Mouse (Mus musculus) 416B (cell line): ENCODE data around the gene Kdm2b.

Experiments used
- DNase-seq: peaks from one replicate; pipeline ENCODE4 v3.0.0; 2011; ENCODE audit warnings: low read depth

Gene Kdm2b

GRCm38 (mm10) chr5:122989551-122990330 is at the start of gene Kdm2b:
Kdm2b (minus strand) TSS chr5:122989823.
- DNase-seq, result peak; percentile 60

GRCm38 (mm10) chr5:123039120-123039752 is 49.6 kb upstream of the Kdm2b start:
- DNase-seq, result peak; percentile 92

- peak; percentile 37 for DNase-seq
Measured at GRCm38 (mm10) chr5:123038115-123038514, 48.5 kb upstream of the Kdm2b start.

- peak; percentile 28 for DNase-seq
Measured at GRCm38 (mm10) chr5:123035564-123035963, 45.9 kb upstream of the Kdm2b start.

- no peak for DNase-seq
Measured at GRCm38 (mm10) chr5:123035089-123035488, 45.5 kb upstream of the Kdm2b start.

GRCm38 (mm10) chr5:123033646-123034160 is 44.1 kb upstream of the Kdm2b start:
- no peak for DNase-seq

- no peak for DNase-seq
Measured at GRCm38 (mm10) chr5:123031312-123031711, 41.7 kb upstream of the Kdm2b start.

- no peak for DNase-seq
Measured at GRCm38 (mm10) chr5:123029729-123030128, 40.1 kb upstream of the Kdm2b start.

GRCm38 (mm10) chr5:123027436-123027835 is 37.8 kb upstream of the Kdm2b start:
- peak; percentile 54 for DNase-seq

GRCm38 (mm10) chr5:123026414-123026813 is 36.8 kb upstream of the Kdm2b start:
- DNase-seq, result no peak

- peak; percentile 71 for DNase-seq
Measured at GRCm38 (mm10) chr5:123024965-123025573, 35.4 kb upstream of the Kdm2b start.

GRCm38 (mm10) chr5:123024312-123024711 is 34.7 kb upstream of the Kdm2b start:
- no peak for DNase-seq

GRCm38 (mm10) chr5:123023049-123023448 is 33.4 kb upstream of the Kdm2b start:
- DNase-seq, result peak; percentile 35

- no peak for DNase-seq
Measured at GRCm38 (mm10) chr5:123021438-123021837, 31.8 kb upstream of the Kdm2b start.

- DNase-seq, result peak; percentile 76
Measured at GRCm38 (mm10) chr5:123020426-123020825, 30.8 kb upstream of the Kdm2b start.

- DNase-seq, result peak; percentile 97
Measured at GRCm38 (mm10) chr5:123019336-123020016, 29.9 kb upstream of the Kdm2b start.

- DNase-seq, result peak; percentile 75
Measured at GRCm38 (mm10) chr5:123017504-123017903, 27.9 kb upstream of the Kdm2b start.

GRCm38 (mm10) chr5:123015915-123016314 is 26.3 kb upstream of the Kdm2b start:
- peak; percentile 48 for DNase-seq

GRCm38 (mm10) chr5:123014753-123015701 is 25.4 kb upstream of the Kdm2b start, which contains the start of gene Orai1:
Orai1 (plus strand) TSS chr5:123015074.
- peak; percentile 97 for DNase-seq

GRCm38 (mm10) chr5:123013599-123014315 is 24.1 kb upstream of the Kdm2b start:
- DNase-seq, result peak; percentile 87
